Mouse (Mus musculus) frontal cortex, postnatal 14 days (tissue): ENCODE measurements around the gene Ebf1.

Experiments
- DNase-seq, 2 experiments: peaks; one replicate each; pipeline ENCODE4 v3.0.0; 2022; ENCODE audit warnings: low spot score in 2 of 2

Gene Ebf1

DNA sequence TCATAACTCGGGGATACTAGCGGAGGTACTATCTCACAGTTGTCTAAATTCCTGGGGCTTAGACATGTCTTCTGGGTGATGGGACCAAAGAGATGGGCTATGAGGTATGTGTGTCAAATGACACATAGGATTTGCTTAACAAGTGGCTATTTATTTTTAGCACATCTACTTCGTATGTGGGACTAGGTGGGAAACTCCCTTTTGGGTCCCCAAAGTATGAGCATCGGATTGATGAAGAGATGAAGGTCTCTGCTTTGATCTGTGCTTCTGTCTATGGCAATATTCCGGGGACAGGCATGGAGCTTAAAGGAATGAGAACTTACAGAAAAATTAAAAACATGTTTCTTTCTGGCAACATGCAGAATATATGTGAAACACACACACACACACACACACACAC is 44.8 kb downstream of the Ebf1 start:
- no peak for DNase-seq

DNA sequence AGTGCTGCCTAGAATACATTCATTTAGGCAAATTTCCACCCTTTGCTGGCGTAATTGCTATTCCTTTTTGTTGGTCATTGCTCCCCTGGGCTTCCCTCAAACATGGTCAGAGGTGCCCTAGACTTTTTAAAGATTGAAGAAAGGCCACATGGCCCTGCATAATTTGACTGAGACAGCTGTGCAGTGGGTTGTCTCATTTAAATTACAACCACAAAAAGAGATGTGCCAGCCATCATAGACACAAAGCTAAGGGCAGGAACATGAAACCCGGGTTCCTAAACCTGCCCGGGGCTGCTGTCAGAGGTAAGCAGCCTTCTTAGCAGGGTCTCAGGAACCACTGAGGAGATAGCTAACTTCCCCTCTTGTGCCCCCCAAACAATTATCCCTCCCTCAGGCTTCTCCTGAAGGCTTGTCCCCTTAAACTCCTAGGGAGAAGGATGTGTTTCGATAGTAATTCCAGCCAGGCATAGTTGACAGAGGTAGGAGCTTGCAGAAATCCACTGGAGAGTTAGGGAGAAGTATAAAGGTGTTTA is 46.6 kb downstream of the Ebf1 start:
- DNase-seq: no peak

DNA sequence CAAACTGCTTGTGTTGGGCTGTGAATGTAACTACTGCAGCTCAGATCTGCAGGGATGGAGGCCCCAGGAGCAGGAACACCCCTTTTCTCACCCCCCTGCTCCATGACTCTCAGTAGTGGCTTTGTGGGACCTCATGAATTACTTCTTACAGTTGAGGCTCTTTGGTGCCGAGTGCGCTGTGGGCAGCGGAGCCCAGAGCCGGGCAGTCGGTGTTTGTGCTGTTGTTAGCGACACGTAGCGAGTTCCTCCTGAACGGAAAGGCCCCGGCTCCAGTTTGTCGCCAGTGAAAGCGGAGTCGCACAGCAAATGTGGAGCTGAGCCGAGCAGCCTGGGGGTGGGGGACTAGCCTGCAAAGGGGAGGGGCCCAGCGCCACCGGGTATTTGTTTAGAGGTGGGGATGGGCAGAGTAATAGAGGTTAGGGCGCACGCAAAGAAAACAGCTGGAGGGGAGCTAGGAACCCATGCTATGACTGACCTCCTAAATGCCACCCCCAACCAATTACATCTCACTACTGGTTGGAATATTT is 48.1 kb downstream of the Ebf1 start:
- peak; percentile 12 to 16 for DNase-seq

DNA sequence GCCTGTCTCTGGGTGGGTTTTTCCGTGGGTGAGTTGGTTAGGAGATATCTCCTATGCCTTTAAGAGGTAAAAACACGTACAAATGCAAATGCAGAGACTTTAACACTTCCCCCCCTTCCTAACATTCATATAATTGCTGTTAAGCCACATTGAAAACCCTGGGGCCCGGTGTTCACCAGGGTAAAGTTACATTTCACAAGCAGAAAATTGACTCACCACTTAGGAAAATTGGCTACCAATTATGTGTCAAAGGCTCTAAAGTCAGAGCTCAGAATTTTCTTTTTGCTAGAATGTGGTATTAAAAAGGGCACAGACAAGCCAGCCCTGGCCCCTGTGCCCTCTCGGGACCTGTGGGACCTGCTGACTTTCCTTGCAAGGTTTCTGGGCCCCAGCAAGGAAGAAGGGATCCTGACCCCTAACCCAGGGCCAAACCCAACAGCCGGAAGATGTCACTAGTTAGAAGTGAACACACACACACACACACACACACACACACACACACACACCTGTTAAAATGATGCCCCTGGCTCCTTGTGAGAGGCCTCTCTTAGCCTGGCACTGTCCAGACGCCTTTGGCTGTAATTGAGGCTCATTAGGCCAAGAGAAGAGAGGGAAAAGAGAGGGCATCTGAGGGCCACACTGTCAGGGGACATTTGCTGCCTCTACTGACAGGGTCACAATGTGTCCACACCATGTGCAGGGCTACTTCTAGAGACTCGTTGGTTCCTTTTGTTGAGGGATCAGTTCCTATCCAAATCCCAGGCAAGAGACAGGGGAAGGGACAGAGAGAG is 48.8 kb downstream of the Ebf1 start:
- no peak for DNase-seq

DNA sequence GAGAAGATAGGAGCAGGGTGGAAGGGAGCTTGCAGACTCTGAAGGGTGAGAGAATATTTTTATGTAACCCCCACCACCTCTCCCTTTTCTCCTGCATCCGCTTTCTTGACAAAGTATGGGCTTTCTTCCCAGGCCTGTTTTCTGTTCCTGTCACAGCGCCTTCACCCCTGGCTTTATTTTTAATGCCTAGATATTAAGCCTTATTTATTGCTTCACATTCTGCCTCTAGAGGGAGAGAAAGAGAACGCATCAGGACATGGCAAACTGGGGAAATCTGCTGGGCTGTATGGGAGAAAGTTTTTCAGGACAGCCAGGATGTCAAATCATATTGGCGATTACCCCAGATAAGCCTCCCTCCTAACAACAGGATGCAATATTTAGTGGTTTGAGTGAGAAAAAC is 49.6 kb downstream of the Ebf1 start:
- DNase-seq: no peak

DNA sequence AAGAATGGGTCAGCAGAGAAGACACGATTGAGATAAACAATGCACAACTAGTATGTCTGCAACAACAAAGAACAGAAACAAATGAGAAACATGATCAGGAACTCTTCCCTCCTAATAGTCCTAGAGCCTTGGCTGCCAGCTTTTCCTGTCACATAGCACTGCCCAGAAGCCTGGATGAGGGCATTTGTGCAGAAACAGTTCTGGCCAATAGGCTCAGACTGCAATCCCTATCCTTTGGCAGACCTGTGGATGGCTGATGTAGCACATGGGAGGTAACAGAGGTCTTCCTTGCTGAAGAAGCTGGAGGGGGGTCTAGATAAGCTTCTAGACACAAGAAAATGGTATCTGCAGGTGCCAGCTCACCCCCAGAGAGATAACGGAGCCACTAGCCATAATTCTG is 64.2 kb downstream of the Ebf1 start:
- no peak for DNase-seq

DNA sequence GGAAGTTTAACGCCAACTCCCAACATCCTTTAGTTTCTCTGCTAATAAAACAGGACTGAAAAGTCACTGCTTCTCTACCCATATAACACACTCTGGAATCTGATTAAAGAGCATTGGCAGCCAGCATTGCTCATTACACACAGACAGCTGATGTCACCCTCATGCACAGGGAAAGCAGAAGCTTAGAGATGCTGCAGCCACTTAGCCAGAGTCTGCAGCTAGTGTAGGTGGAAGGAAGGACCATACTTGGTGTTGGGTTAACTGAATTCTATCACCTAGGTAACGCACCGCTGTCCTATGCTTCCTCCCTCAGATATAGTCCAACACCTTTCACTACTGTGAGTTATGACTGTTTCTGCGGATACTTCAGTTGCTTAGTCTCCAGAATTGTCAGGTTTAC is 64.9 kb downstream of the Ebf1 start:
- DNase-seq: no peak

DNA sequence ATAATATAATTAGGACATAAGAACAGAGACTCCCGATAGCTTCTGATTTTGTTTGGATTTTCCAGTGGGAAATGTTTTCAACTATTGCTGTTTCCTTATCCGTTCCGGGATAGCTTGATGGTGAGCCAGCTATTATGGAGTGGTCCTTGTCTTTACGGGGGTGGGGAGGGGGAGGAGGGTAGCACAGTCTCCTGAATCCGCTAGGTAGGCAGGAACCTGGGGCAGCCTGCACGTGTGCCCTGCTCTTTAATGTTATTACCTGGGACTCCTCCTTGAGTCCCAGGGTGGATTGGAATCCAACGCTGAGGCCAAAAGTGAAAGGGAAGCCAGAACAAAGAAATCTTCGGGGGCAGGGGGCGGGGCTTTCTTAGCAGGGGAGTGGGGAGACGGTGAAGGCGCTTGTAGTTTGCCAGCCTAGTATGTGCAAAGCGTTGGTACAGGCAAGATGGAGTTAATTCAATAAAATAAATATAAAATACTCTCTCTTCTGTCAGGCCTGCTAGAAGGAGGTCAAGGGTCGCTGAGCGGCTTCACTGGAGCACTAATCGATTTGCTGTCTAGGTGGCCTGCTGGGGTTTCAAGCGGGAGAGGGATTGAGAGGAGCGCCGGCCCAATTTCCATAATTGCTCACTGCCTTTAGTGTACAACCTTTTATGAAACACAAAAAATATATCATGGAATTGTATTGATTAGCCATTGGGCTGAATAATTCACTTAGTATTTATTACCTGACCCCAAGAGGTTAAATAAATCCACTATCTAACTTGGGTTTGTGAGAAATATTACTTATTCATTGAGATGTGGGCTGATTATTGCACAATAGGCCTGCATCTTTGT is 65.8 kb downstream of the Ebf1 start:
- DNase-seq: no peak

DNA sequence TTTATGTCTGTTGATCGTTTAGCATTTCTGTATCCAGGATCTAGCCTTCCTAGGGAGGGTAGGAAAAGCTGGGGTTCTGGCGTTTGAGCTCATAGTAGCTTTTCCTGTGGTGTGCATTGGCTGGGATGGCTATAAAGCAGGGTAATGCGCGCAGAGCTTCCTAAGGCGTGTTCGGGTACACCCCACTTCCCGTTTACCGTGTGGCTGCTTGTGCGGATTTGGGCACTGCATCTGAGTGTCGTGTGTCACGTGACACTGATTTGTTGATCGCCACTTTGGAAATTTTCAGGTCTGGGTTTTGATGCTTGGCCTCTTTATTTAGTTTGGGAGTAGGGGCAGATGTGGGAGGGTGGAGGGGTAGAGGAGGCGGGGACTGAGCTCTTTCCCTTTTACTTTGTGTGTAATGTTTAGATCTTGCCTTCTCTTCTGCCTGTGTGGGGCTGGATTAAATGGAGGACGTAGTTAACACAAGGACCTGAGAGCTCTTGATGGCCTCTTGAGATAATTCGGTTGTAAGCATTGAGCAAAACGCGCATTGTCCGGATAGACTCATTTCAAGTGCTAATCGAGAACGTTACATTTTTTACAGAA is 67.5 kb downstream of the Ebf1 start:
- DNase-seq: no peak

DNA sequence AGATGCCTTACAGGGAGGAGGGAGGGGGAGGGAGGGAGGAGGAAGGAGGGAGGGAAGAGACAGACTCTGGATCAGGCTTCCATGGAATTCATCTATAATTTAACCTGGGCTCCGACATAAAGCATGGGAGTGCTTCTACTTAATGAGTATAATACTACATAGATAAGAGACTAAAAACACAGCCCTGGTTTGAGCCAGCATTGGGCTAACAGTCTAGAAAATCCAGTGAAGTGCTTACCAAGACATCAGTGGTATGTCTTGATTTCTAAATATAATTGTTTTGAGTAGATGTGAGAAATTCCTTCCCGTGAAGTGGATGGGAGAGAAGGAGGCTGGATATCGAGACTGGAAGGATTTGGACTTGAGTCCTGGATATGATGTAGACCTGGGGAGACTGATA is 68.0 kb downstream of the Ebf1 start:
- DNase-seq: no peak

DNA sequence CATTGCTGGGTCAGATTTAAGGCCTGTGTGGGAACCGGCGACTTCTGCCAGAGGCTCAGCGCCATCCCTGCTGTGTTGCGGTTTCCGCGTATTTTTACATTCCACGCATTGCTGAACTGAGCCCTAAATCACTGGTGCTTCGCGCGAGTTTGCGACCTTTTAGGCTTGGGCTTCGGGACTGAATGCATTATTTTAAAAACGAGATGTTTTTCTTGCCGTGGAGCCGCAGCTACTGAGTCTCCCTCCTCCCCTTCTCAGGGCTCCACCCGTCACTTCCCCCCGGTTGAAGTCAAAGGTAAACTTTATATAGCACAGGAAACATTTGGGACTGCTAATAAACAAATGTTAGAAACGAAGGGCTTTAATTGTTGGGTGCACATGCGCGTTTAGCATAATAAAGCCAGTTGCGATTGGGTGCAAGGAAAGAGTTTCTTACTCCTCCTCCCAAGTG is 68.8 kb downstream of the Ebf1 start:
- DNase-seq: no peak

DNA sequence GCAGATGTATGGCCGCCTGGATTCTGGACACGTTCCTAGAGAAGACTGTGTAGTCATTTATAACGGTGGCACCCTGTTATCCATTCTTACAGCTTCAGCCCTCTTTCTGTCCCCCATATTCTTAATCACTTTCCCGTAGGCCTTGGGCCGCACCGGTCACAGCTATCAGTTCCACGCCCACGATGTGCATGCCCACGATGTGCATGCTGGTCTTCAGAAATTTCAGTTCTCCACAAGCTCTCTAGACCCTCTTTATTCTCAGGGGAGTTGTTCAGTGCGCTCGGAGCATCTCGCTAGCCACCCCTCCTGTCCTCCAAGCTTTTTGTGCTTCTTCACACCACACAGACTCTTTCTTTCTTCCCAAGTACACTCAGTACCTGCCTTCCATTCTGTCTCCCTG is 69.3 kb downstream of the Ebf1 start:
- DNase-seq: no peak

DNA sequence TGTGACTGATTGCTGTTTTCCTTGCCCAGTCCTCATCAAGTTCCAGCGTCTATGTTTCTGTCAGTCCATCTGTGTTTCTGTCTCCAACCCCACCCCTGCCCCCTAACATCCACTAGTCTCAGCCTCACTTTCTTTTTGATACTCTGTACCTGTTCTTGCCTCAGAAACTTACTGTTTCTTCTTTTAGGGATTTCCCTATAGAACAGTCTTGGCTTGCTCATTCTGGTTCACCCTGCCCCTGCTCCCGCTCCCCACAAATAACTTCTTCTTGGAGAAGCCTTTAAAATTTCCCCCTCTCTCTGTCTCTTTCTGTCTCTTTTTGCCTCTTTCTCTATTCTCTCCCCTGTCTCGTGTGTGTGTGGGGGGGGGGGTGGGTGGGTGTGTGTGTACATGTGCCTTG is 71.4 kb downstream of the Ebf1 start:
- DNase-seq: no peak

DNA sequence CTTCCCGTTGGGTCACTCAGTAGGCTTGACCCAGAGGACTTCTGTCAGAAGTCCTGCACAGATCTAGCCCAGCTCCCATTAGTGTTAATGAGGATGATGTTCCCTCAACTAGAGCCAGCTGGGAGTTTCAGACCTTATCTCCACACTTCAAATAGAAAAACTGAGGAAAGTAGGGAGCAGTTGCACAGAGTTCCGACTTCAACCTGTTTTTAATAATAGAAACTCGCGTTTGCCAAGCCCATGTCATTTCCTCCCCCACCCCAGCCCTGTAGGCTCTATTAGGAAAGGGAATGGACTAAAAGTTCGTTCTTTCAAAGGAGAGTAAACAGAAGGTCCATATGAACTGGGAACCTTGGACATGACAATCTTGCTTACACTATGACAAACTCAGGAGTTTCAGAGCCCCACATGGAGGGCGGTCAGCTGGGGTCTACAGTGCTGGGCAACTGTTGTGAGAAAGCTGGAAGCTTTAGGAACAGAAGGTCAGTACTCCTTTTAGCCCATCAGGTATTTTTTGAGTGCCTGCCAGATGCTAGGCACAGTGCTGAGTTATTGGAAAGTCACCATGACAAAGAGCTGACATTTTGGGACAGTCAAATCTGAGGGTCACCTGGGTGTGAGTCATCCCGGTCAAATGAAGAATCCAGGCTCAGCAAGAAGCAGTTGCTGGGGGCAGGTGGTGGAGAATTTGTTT is 72.6 kb downstream of the Ebf1 start:
- DNase-seq: no peak

DNA sequence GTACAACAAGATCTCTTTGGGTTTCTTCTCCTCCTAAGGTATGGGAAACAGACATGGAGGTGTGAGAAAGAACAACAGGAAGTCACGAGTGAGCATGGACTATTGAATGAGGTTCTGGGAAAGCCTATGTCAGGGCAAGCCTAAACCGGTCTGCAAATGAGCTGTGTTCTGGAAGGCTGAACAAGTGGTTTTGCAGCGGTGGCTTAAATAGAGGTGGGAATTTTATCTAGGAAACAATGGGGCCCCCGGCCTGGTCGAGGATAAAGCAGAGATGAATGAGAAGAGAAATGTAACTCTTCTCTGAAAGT is 73.1 kb downstream of the Ebf1 start:
- no peak for DNase-seq

DNA sequence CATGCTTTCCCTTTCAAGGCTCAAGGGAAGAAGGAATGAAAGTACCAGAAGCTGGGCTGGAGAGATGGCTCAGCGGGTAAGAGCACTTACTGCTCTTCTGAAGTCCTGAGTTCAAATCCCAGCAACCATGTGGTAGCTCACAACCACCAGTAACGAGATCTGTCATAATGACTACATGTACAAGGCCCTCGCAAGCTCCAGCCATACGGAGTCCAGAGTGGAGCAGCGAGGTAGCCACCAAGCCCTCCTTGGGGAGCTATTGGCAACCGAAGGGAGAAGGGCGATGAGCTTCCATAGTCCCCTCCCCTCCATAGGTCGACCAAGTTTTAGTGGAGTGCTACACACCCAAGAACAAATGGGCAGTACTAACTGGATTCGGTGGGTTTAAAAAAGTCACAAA is 78.3 kb downstream of the Ebf1 start:
- DNase-seq: no peak

DNA sequence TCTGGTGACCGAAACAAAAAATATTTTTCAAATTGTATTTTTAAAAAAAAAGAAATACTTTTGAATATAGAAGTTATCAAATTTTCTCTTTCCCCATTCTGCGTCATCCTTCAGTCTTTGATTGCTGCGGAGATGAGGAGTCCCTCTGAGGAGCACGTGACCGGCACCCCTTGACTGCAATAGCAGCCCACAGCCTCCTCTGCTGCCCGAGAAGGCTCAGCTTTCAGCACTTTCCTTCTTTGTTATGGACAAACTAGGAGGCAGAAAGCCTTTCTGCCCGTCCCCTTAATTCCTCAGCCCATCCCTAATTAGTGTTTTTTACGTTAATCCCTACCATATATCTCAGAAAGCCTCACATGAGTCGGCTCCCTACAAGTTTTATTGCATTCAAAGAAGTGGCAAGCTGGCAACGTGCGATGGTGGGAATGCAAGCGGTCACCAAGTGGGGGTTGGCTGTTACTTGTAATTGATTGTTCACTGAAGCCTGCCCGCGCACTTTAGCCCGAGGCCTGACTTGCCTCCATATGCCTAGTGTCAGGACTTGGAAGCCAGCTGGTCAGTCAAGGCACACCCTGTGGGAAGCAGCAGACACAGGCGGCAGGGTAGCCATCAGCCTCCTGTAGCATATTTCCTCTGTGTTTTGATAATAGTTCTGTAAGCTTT is 79.6 kb downstream of the Ebf1 start:
- DNase-seq: no peak

DNA sequence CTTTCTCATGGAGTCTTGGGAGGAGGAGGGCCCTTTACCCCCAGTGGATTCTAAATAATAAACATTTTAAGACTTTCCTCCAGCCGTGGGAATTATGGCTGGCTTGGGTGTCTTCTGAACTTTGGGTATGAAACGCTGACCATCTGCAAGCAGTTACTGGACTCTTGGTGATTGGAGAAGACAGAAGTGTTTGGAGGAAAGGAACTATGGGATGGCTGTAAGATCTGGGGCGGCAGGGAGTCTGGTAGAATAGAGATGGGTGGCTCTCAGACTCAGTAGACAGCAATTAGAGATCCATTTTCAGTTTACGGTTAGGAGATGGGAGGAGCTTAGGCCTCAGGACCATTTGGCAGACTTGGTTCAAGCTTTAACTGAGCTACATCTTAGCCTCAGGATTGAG is 83.1 kb downstream of the Ebf1 start:
- DNase-seq: no peak

DNA sequence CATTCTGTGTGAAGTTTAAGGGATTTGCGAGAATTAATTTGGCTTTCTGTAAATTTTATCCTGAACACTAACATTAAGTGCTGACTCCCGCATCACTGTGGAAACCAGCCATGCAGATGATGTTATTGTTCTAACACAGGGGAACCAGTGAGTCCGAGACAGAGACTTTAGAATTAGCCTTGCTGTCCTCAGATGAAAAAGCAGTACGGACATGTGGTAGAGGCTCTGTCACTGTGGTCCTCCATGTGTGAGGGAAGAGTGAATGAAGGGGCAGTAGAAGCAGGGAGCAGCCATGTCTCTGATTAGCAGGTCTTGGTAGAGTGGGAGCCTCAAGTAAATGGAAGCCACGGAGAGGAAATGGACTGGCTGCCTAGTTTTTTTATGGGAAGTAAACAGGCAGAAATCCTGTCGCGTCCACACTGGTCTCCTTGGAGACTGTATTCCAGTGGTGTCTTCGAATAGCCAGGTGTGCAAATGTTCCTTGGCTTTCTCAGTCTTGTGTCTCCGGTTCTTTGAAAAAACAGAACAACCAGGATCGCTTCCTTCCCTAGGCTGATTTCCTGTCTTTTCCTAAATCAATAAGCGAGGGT is 84.2 kb downstream of the Ebf1 start:
- DNase-seq: no peak

DNA sequence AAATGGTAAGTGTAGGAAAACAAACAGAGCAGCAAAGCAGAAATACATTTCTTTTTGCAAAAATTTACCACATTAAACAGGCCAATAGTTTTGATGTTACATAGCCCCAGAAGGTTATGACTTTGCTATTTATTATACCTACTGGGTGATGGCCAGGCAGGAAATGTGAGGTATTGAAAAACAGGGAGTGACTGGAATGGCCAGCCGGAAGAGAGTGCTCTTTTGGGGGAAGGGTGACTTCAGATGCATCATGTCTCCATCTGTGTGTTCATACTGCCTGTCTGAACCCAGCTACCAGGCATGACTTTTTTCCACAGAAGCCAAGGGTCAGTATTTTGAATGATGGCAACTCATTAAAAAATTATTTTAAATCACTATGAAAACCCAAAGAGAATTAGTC is 84.7 kb downstream of the Ebf1 start:
- DNase-seq: no peak
